Mouse (Mus musculus) MEL (cell line): ENCODE results near the gene Slc16a6. TPM values are rescaled to one million over a fixed set of nuclear protein-coding genes. Genes with fewer than 3 reads are reported as not detected.
A peak's percentile ranks its signal among the peaks of the same experiment; 100 is the strongest.

ENCODE experiments used
- DNase-seq: peaks from one replicate; pipeline ENCODE4 v3.0.0; 2011; ENCODE audit warnings: low read depth, low spot score
- H3K27ac ChIP-seq: 2 replicates; pipeline ENCODE4 v1.5.1; 2012; ENCODE audit warnings: low read depth, mild to moderate bottlenecking, control low read depth, low read length, moderate library complexity; ENCODE audit not compliant: control insufficient read depth
- H3K27me3 ChIP-seq, 2 experiments: fragments of 150-350 bp in 1 of 2; sonication (generic) in 1 of 2; 2 replicates each; pipeline ENCODE4 v1.6.1; 2012; ENCODE audit warnings: low read length in 2 of 2, mild to moderate bottlenecking in 2 of 2, improper control_type of control experiment in 1 of 2, moderate library complexity in 1 of 2; ENCODE audit not compliant: insufficient read depth in 2 of 2, control insufficient read depth in 1 of 2
- H3K36me3 ChIP-seq, 2 experiments: 2 replicates each; pipeline ENCODE4 v1.6.1; 2012 to 2014; ENCODE audit warnings: low read length in 2 of 2, improper control_type of control experiment in 1 of 2, inconsistent platforms in 1 of 2, mild to moderate bottlenecking in 1 of 2; ENCODE audit not compliant: insufficient read depth in 2 of 2, control insufficient read depth in 1 of 2
- H3K4me1 ChIP-seq, 2 experiments: fragments of 150-350 bp in 1 of 2; sonication (generic) in 1 of 2; 2 replicates each; pipeline ENCODE4 v1.6.1; 2012; ENCODE audit warnings: low read length in 2 of 2, improper control_type of control experiment in 1 of 2, mild to moderate bottlenecking in 1 of 2; ENCODE audit not compliant: insufficient read depth in 2 of 2, control insufficient read depth in 1 of 2
- H3K4me3 ChIP-seq, 2 experiments: fragments of 150-350 bp in 1 of 2; sonication (generic) in 1 of 2; 2 replicates each; pipeline ENCODE4 v1.5.1; 2012; ENCODE audit warnings: low read depth in 2 of 2, low read length in 2 of 2, mild to moderate bottlenecking in 2 of 2, moderate library complexity in 2 of 2, control low read depth in 1 of 2, improper control_type of control experiment in 1 of 2; ENCODE audit not compliant: control insufficient read depth in 1 of 2, insufficient read depth in 1 of 2
- H3K79me2 ChIP-seq: 2 replicates; pipeline ENCODE4 v1.6.1; 2012; ENCODE audit warnings: mild to moderate bottlenecking, low read length, moderate library complexity; ENCODE audit not compliant: control insufficient read depth, poor library complexity, insufficient read depth
- H3K9ac ChIP-seq: 2 replicates; pipeline ENCODE4 v1.6.1; 2012; ENCODE audit warnings: low read depth, mild to moderate bottlenecking, control low read depth, low read length, moderate library complexity; ENCODE audit not compliant: control insufficient read depth, poor library complexity, severe bottlenecking
- H3K9me3 ChIP-seq: fragments of 150-350 bp; sonication (generic); replicated peaks from 2 replicates; pipeline ENCODE4 v1.6.1; 2012; ENCODE audit warnings: mild to moderate bottlenecking, low read length, improper control_type of control experiment, moderate library complexity; ENCODE audit not compliant: insufficient read depth
- CTCF ChIP-seq, 3 experiments: IDR thresholded peaks in 2 of 3; conservative IDR thresholded peaks in 1 of 3; 2 replicates each; pipeline ENCODE4 v1.5.1; 2011 to 2012; ENCODE audit warnings: low read length in 3 of 3, low read depth in 2 of 3, mild to moderate bottlenecking in 2 of 3, improper control_type of control experiment in 1 of 3, inconsistent platforms in 1 of 3, mixed read lengths in 1 of 3, moderate library complexity in 1 of 3; ENCODE audit not compliant: control insufficient read depth in 1 of 3, insufficient read depth in 1 of 3, poor library complexity in 1 of 3, severe bottlenecking in 1 of 3
- ETS1 ChIP-seq: IDR thresholded peaks from 2 replicates; pipeline ENCODE4 v1.6.1; 2012; ENCODE audit warnings: low read depth, mild to moderate bottlenecking, inconsistent platforms, low read length, improper control_type of control experiment, moderate library complexity
- MAFK ChIP-seq: IDR thresholded peaks from 2 replicates; pipeline ENCODE4 v1.6.1; 2011; ENCODE audit warnings: low read depth, mild to moderate bottlenecking, low read length, improper control_type of control experiment, borderline replicate concordance
- ZMIZ1 ChIP-seq: IDR thresholded peaks from 2 replicates; pipeline ENCODE4 v1.6.1; 2012; ENCODE audit warnings: low read depth, mild to moderate bottlenecking, inconsistent platforms, low read length, improper control_type of control experiment, moderate library complexity
- ZNF384 ChIP-seq: IDR thresholded peaks from 2 replicates; pipeline ENCODE4 v1.6.1; 2012; ENCODE audit warnings: low read depth, mild to moderate bottlenecking, inconsistent platforms, low read length, improper control_type of control experiment
- polyA plus RNA-seq, 2 experiments: library from polyadenylated mRNA; stranded (reverse) in 1 of 2; unstranded in 1 of 2; fragments of >175 nt in 1 of 2; fragments of >200 nt in 1 of 2; gene quantifications; 2 replicates each; pipeline versions ENCODE4 v1.2.1 to v1.2.4; 2012; ENCODE audit warnings: low replicate concordance in 2 of 2, low read depth in 1 of 2; ENCODE audit not compliant: insufficient read length in 2 of 2, insufficient read depth in 1 of 2, missing spikeins in 1 of 2
- total RNA-seq: library from RNA; depleted of rRNA; stranded (reverse); fragments of 300-350 nt; gene quantifications from 2 replicates; pipeline ENCODE4 v1.2.3, GENCODE M21; 2012; rRNA removed

The Slc16a6 gene
- total and polyA plus RNA-seq, 3 experiments, result 34.0 to 41.6 TPM; not detected in 1

DNA sequence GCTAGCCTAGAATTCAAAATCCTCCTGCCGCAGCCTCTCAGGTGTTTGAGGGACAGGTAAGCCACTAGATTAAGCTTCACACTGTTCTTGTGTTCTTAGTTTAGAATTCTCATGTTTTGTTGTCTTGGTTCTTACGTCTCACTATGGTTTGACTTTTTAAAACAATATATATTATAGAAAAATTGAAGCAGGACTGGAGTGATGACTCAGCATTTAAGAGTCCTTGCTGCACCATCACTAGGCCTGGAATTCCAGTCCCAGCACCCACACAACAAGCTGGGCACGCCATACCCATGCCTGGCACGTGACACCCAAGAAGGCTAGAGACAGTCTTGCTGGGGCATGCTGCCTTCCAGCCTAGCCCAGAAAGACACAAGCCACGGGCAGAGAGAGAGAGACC is 67.0 kb downstream of the Slc16a6 start:
- no peak overlapping the region for H3K27ac ChIP-seq
- H3K27me3 ChIP-seq, result no peaks in the 10 kb centered on the region
- no peak overlapping the region for H3K4me3 ChIP-seq
- DNase-seq, result no peak
- peaks cover 0 to 2% of the 10 kb centered on the region in 2 experiments; a peak in 1 of 4 replicates for H3K36me3 ChIP-seq
- TF ChIP-seq ZNF384 (no peak), MAFK (peak; percentile 73; the same call in 1 of the 2 replicates), ZMIZ1 (no peak), CTCF (IDR thresholded peaks at IDR 0.05 in 2 of 3, conservative IDR thresholded peaks at IDR 0.05 in 1 of 3; ENCODE audit: control insufficient read depth in 1 of 3, insufficient read depth in 1 of 3, low read depth in 2 of 3, low read length in 3 of 3, poor library complexity in 1 of 3, severe bottlenecking in 1 of 3) (no peak), ETS1 (no peak)
- H3K9me3 ChIP-seq, result no peaks in the 10 kb centered on the region
- peaks cover 7 to 8% of the 10 kb centered on the region in 2 experiments; a peak in 3 of 4 replicates for H3K4me1 ChIP-seq
- H3K79me2 ChIP-seq, result no peaks in the 10 kb centered on the region
- no peak overlapping the region for H3K9ac ChIP-seq

Other genes with a start within 250 kb of the Slc16a6 start
- not detected in 2 replicates for gene Rgs9, start 175.5 kb downstream of the Slc16a6 start, total RNA-seq
- gene Rgs9, start 175.5 kb downstream of the Slc16a6 start, polyA plus RNA-seq, result not detected
- 56.6 and 57.0 TPM in 2 replicates for gene Gna13, start 110.8 kb downstream of the Slc16a6 start, total RNA-seq
- 100 to 1,000 TPM in 1 of 2 experiments, 10 to 100 TPM in 1; 51.0 to 102 TPM for gene Gna13, start 110.8 kb downstream of the Slc16a6 start, polyA plus RNA-seq
- gene 9930022D16Rik, start 59.7 kb downstream of the Slc16a6 start, total RNA-seq, result 0.04 and 0.10 TPM in 2 replicates
- gene 9930022D16Rik, start 59.7 kb downstream of the Slc16a6 start, polyA plus RNA-seq, result not detected
- 40.2 and 41.6 TPM in 2 replicates for gene Amz2, start 47.7 kb downstream of the Slc16a6 start, total RNA-seq
- 1,000 to 10,000 TPM in 1 of 2 experiments, 10 to 100 TPM in 1; 47.1 to 1,743 TPM for gene Amz2, start 47.7 kb downstream of the Slc16a6 start, polyA plus RNA-seq
- 3.7 and 3.9 TPM in 2 replicates for gene Arsg, start 224 bp downstream of the Slc16a6 start, total RNA-seq
- 1 to 10 TPM in 1 of 2 experiments, not detected in 1; 5.2 TPM for gene Arsg, start 224 bp downstream of the Slc16a6 start, polyA plus RNA-seq
- 2.5 and 2.6 TPM in 2 replicates for gene Wipi1, start 138.4 kb upstream of the Slc16a6 start, total RNA-seq
- 1 to 10 TPM in 1 of 2 experiments, not detected in 1; 8.2 TPM for gene Wipi1, start 138.4 kb upstream of the Slc16a6 start, polyA plus RNA-seq
- 69.6 and 70.2 TPM in 2 replicates for gene Prkar1a, start 175.8 kb upstream of the Slc16a6 start, total RNA-seq
- 100 to 1,000 TPM in 1 of 2 experiments, not detected in 1; 152 TPM for gene Prkar1a, start 175.8 kb upstream of the Slc16a6 start, polyA plus RNA-seq
- gene Fam20a, start 248.7 kb upstream of the Slc16a6 start, total RNA-seq, result not detected in 2 replicates
- not detected for gene Fam20a, start 248.7 kb upstream of the Slc16a6 start, polyA plus RNA-seq